Mouse (Mus musculus) heart, postnatal 4 days (tissue): ENCODE measurements around the gene Rasgef1b. TPM values are rescaled to one million over a fixed set of nuclear protein-coding genes. Genes with fewer than 3 reads are reported as not detected.
"Not testable (repeated sequence)": the region's sequence is repeated elsewhere in the genome, so short reads cannot be mapped to it uniquely, and the experiment has no call there.

ENCODE experiments used
- DNase-seq: peaks from one replicate; pipeline ENCODE4 v3.0.0; 2021
- total RNA-seq, 2 experiments: library from RNA; stranded (reverse); gene quantifications; 2 replicates each; pipeline ENCODE4 v1.2.3; 2021

Rasgef1b gene
- total RNA-seq, 2 experiments from 2014 or later: 20.4 to 22.4 TPM

DNA sequence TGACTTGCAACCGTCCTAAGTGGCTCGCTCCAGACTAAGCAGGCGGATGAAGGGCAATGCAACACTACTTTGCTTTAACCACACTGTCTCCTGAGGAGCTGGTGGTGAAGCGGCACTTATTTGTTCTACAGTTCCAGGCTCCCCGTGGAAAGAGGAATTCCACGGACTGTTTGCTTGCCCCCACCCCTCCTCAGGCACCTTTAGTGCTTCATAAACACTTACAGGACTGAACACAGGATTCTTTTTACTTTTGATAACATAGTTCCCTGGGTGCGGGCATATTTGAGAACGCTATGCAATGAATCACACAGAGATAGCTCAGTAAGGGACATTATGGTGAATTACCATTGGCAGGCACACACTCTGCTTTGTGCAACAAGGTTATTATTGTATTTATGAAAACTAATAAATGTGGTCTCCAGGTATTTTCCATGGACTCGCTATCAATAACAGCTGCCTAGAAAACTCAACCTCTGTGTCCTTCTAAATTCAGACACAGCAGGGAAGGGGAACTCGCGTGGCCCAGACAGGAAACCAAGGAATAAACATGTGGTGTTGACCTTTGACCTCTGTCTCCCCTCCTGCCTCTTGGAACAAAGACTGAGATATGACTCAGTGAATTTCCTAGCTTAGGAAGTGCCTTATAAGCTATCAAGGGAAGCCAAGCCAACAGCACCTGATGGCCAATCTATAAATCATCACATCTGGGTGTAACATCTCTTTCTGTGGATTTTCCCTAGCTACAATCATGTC is 486.7 kb downstream of the Rasgef1b start:
- no peak for DNase-seq

DNA sequence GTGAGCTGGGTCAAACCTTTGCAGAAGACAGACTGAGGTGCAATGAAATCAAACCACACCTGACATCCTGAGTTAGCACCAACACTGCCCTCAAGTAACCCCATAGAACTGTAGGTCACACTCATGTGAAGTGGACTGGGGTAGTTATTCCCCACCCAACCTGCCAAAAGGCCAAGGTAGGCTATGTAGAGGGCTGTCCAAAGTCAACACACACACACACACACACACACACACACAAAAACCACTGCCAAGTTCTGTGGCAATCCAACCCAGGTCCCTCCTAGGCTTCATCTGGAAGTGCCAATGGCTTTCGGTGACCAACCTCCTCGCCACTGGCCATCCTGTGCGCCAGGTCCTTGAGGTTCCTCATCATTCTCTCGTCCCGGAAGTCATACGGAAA is 488.4 kb downstream of the Rasgef1b start:
- DNase-seq: no peak

DNA sequence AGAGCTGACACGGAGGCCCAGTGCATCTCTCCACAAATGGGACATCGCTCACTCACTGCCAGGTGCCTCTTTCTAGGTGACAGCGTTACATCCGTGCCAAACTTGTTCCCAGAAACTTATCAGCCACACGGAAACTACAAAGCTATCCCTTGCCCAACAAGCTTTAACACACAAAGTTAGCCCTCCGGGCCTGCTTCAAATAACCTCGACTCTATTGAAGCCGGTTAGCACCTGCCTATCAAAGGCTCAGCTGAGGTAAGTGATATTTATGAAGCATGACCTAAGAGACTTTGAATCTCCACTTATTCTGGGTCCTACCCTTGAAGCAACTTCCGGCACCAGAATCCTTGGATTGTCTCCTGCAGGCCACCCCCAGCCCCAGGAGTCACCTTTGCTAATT is 489.2 kb downstream of the Rasgef1b start:
- DNase-seq: peak; percentile 35

DNA sequence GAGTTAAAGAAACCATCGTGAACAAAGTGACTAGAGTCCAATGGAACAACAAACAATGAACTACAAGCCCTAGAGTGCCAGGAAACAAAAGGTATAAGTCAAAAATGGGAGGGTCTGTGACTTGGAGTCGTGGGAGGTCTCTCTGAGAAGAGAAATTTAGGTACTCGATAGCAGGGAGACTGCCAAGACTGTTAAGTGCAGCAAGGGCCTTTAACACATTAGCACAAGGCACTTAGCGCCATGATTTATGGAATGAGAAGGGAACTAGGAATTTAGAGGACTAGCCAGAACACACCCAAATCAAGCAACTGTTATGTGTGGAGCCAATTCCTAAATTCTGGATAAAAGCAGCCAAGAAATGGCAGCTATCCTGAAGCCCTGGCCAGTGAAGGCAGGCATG is 490.7 kb downstream of the Rasgef1b start:
- DNase-seq: no peak

DNA sequence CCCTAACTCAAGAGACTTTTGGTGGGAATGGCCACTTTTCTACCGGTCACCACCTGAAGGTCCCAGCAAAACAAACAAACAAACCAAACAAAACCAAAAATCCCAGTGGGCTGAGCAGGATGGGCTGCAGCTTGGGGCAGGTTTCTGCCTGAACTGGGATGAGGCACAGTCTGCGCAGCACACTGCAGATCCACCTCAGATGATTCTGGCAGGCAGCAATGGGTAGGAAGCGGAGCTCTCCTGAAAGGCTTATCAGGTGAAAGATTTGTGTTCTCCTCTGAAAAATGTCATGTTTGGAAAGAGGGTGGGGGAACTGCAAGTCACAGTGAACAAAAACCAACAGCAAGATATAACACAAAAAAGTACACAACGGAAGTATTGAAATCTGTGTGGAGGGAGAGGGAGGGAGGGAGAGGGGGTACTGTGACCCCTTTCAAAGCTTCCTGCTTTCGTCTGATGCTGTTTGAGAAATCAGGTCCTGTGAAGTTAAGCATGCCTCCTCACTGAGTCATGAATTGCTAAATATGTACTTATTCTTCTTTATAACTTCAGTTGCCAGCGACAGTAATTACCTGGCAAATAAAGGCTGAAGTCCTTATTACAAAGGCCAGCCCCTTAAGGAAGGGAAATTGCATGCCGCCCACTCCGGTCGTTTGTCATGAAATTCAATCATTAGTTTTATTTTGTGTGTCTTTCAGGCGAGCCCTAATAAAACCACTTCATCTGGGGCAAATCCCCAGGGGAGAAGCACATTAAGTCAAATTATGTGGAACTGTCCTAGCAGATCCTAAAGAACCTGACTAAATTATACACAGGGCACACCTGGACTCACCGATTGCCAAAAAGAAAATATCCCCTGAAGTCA is 491.7 kb downstream of the Rasgef1b start:
- no peak for DNase-seq

DNA sequence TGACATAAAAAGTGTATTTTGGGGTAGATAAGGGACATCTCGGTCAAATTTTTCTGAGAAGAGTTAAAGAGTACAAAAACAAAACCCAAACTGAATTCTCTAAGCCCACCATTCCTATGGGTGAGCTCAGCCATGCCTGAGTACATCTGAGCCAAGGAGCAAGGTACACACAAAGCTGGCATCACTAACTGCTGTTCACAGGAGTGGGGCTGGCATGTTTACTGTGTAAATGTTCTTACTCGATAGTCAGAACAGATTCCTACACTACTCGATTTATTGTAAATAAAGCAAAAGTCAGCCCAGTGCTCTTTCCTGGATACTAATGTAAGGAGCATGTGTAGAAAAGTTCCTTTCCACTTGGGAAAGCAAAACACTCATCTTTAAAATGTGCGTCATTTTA is 492.4 kb downstream of the Rasgef1b start:
- DNase-seq: no peak

DNA sequence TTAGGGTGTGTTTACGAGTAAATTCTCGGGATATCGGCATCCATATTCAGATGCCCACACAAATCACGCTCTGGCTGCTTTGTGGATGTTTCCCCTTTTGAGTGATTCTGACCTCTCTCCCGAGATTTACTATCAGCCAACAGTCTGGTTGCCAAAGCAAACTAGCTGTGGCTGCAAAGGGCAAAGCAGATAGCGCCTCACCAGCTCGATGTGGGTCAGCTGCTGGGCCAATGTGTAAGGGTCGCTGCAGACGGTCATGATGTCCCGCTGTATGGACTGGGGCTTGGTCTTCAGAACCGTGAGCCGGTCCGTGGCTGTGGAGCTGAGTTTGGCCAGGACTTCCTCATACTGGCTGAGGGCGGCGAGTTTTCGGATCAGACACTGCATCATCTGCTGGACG is 494.6 kb downstream of the Rasgef1b start:
- no peak for DNase-seq

DNA sequence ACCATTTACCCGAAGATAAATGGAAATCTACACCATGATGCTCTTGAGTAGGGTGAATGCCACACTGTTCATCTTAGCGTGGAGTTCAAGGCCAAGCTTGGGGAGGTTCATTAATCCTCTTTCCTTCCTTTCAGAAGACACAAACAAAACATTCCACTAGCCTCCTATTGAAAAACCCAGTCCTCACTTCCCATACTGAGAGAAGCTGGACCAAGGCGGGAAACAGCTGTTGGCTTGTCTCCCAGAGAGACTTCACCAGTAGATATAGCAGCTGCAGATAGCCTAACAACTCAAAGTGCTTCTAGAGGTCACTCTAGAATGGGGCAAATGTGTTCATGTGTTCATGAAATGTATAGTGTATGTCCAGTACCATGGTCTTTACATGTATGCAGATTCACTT is 495.7 kb downstream of the Rasgef1b start:
- peak; percentile 47 for DNase-seq

DNA sequence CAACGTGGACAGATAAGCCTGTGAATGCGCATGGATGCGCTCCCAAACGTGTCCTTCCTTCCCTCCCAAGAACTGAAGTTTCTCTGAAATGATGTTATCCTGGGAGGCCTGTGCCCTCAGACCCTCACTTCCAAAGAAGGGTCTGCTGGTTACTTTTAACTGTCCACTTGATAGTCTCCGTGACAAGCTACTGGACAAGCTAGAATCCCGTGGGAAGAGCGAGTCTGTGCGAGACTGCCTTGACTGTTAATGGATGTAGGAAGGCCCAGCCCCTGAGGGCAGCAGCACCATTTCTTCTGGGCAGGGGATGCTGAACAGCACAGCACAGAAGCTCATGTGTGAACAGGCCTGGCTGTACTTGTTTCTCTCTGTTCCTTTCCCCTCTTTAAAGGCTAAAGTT is 496.5 kb downstream of the Rasgef1b start:
- no peak for DNase-seq

DNA sequence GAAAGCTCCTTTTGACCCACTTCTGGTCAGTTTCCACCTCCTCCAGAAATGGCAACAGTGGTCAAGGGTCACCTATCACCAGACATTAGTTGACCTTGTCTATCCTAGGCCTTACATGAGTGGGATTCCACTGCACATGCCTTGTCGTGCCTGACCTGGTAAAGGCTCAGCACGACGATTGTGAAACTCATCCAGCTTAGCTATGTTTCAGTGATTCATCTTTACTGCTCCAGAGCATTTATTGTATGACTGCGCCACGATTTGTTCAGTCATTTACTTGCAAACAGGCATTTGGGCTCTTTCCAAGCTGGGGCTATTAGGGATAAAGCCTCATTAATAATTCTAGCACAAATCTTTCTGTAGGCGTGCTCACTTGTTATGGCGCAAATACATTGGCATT is 498.4 kb downstream of the Rasgef1b start:
- no peak for DNase-seq

DNA sequence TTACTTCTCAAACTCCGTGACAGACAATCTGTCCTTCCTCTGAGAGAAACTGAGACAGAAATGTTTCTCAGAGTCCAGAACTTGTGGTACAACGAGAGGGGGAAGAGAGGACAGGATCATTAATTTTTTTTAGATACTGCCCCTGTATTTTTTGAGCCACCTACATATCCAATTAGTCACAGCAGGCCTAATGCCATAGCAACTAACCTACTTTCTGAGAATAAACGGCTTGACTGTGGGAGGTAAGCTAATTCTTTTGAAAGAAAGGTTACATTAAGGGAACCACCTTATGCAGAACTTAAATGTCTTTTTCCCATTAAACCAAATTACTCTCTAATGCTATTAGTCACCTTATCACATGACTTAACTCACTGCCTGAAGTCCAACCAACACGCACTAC is 501.5 kb downstream of the Rasgef1b start:
- no peak for DNase-seq

DNA sequence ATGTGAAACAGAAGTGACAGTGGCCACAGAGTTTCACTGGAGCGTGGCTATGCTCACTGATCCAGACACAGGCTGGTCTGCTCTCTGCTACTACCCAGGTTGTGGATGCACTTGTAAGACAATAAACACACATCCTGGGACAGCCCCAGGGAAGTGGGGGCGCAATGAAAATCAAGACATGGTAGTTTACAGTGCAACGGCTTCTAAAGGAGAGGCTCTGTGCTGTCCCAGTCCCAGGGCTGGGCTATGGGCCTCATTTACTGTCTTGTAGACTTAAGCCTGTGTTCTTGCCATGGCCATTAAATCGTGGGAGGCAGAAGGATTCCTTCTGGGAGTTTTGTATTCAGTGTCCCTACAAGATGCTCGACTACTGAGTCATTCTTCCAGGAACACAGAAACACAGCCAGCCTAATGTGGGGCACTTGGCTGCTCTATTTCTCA is 504.3 kb downstream of the Rasgef1b start:
- no peak for DNase-seq

DNA sequence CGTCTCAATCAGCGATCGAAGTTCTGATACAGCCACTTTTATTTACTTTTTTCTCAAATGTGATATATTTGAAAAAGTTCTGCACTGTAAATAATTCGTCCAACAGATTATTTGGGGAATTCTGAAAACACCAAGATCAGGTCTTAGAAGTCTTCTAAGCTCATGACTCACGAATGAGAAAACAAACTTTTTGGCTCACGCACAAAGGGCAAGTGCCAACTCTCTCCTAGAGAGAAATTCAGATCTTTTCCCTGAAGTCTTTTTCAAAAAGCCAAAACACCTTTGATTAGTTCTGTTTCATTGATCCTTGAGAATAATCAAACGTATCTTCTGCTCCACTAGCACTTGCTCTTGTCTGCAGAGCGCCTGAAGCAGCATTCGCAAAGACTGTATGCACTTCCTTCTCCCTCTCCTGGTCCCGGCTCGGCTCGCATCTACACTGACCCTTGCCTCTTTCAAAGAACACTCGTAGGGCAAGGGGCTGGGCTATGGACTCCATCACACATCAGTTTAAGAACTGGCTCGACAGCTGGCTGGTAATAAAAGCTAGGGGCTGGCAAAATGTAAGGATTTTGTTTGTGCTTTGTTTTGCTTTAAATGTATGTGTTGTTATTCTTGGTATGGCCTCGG is 504.9 kb downstream of the Rasgef1b start:
- no peak for DNase-seq

DNA sequence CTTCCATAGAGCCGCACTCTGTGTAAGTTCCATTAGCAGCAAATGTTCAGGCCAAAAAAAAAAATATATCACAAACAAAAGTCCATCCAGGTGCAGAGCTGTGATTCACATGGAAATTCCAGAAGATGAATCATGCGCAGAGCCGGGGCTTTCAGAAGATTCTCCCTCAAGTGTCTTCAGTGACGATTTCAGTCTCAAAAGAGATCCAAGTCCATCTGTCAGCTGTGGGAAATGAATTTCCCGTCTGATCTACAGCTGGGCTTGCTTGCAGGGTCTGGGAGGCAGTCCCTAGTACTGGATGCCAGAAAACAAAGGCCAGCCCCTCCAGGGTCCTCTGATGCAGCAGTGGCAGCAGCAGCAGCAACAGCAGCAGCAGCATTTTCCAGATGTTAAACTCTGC is 510.5 kb downstream of the Rasgef1b start:
- DNase-seq: peak; percentile 30

DNA sequence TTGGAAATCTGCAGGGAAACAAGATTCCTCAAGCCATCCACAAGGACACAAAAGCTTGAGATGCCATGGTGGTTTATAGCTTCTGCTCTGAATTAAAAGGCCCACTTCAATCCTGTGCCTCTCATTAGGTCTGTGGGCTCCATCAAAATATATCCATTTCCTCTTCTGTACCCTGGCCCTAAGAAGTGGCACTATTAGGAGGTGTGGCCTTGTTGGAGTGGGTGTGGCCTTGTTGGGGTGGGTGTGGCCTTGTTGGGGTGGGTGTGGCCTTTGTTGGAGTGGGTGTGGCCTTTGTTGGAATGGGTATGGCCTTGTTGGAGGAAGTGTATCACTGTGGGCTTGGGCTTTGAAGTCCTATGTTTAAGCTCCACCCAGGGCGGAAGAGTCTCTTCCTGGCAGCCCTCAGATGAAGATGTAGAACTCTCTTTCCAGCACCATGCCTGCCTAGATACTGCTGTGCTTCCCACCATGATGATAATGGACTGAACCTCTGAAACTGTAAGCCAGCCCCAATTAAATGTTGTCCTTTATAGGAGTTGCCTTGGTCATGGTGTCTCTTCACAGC is 512.2 kb downstream of the Rasgef1b start:
- not testable (repeated sequence) for DNase-seq

DNA sequence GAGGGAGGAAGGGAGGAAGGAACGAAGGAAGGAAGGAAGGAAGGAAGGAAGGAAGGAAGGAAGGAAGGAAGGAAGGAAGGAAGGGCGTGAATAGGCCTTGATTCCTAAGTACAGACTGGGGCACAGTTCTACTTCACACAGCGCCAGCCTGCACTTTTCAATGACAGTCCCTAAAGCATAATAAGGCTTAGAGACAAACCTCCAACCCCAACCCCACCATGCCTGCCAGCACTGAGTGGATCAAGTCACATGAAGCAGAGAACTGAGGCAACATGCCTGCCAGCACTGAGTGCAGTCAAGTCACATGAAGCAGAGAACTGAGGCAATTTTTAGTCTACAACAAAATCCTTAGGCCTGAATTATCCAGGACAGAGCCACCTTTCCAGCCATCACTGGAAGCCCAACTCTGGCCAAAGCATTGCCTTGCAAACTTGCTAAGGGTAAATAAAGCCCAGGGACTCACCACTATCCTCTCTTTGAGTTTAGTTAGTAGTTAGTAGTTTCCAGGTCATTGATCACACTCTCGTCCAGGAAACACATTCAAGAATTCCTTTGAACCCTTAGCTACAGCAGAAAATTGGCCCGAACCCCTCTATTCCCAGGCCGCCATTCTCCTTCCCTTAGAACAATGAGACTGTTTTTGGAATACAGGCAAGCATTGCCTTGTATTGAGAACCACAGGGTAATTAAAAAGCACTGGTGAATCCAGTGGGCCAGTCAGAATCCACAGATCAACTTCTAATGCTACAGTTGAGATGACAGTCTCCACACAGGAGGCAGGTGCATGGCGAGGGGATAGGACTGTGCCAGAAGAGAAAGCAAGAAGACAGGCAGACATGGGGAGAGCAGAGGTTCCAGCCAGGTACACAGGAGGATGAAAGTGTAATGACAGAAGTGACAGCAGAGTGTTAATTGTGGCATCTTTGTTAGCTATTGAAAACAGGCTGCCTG is 513.4 kb downstream of the Rasgef1b start:
- no peak for DNase-seq

DNA sequence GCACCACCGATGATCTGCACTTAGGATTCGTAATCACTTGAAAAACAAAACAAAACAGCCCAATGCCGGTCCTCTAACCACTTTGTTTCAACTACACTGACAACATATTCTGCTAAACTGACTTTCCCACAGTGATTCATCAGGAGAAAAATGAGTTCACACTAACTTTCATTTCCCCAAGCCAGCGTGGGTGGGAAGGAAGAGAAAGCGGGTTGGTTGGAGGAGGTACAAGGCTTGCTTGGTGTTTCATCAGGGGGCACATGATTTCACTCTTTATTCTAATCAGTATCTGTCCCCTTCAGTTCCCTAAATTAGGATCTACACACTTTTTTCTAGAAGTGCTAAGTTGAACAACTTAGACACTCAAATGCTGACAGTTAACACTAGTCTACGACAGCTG is 514.5 kb downstream of the Rasgef1b start:
- DNase-seq: no peak

DNA sequence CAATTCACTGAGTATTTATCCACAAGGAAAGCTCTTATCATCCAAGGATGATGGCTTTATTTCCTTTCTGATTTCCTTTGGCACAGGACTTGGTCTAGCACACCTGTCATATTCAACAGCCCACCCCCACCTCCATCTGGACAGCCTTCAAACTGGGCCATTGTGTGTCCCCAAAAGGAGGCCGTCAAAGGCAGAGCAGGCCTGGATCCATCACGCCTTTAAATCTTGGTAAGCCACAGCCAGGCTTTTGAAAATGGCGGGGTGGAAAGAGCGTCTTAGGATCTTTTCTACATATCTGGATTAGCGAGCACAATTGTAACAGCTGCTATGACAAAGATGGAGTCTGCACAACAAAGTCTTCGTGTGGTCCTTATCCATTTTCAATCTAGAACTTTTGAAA is 515.7 kb downstream of the Rasgef1b start:
- no peak for DNase-seq

DNA sequence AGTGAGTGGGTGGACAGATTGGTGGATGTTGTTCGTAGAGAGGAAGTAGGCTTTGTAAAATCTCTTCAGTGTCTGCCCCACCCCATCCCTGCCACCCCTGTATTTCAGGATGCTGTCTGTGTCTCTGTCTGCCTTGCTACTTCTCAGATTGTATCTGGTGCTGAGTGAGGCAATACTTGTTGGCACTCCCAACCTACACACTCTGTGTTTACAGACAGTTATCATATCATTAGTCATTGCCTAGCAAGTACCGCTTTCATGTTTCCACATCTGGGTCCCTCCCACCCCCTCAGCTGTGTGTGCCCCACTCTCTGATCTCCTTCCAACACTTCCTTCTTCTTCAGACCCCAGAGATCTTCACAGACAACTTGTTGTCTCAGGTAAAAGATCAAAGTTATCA is 525.4 kb downstream of the Rasgef1b start:
- no peak for DNase-seq

DNA sequence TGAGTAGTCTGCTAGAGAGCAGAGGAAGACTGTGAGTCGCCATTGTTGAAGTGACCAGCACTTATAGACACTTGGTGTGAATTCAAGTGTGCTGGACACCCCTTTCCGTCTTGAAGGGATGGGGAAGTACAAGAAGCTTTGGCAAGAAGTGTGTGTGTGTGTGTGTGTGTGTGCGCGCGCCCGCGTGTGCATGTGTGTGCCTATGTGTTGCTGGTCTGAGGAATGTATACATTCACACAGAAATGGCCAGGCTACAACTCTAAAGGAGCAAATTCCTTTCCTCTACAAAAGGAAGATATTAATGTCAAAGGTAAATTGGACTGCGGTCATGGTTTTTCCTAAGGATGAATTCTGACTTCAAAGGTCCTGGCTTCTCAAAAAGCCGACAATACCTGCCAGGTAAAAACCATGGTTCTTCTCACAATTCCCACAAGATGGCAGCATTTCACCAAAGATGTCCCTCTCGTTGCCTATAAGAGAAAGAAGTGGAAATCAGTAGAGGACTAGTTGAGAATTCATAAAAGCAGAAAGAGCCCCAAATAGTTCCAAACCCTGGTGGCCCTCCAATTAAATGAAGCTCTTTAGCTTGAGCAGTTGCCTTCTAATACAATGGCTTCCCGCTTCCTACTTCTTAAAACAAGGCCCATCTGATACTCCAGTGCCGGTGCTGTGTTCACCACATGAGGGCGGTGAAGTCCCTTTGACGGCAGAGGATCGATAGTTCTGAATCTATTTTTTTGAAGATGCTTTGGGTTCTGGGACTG is 526.6 kb downstream of the Rasgef1b start:
- DNase-seq: peak; percentile 59

DNA sequence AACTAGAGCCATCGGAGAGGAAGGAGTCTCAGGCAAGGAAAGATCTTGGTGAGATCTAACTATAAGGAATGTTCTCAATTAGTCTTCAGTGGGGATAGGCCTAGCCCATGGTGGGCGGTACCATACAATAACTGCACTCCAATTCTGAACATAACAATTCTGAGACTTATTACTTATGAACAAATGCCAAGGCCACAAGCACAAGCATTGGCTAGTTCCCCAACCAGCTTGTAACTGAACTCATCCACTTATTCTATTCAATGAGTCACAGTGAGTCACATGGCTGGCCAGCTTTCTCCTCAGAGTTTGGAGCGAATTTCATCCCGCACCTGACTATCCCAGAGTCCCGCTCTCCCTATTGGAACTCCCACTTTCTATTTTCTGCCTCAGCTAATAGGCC is 533.4 kb downstream of the Rasgef1b start:
- DNase-seq: no peak
